Mouse (Mus musculus) CH12.LX (cell line): ENCODE results near the gene Gm20388. TPM values are rescaled to one million over a fixed set of nuclear protein-coding genes. Genes with fewer than 3 reads are reported as not detected.

Experiments
- DNase-seq: peaks from one replicate; pipeline ENCODE4 v3.0.0-alpha.2; 2013; ENCODE audit errors: extremely low read depth
- H3K27ac ChIP-seq: 2 replicates; pipeline ENCODE4 v1.5.1; 2012; ENCODE audit warnings: low read depth, mild to moderate bottlenecking, control low read depth, moderate library complexity; ENCODE audit not compliant: insufficient read depth
- H3K27me3 ChIP-seq: replicated peaks from 2 replicates; pipeline ENCODE3; 2012; ENCODE audit warnings: inconsistent platforms
- H3K36me3 ChIP-seq, 2 experiments: replicated peaks in 1 of 2; 2 replicates each; pipeline versions ENCODE3 to v1.6.1; 2012; ENCODE audit warnings: inconsistent platforms in 1 of 2, low read length in 1 of 2, mild to moderate bottlenecking in 1 of 2, mixed read lengths in 1 of 2, moderate library complexity in 1 of 2; ENCODE audit not compliant: control insufficient read depth in 1 of 2, insufficient read depth in 1 of 2
- H3K4me1 ChIP-seq, 2 experiments: 2 replicates each; pipeline ENCODE4 v1.6.1; 2012; ENCODE audit warnings: inconsistent platforms in 1 of 2, moderate library complexity in 1 of 2; ENCODE audit not compliant: insufficient read depth in 2 of 2, control insufficient read depth in 1 of 2
- H3K4me2 ChIP-seq: 2 replicates; pipeline ENCODE4 v1.6.1; 2012; ENCODE audit warnings: low read depth, mild to moderate bottlenecking, control low read depth; ENCODE audit not compliant: poor library complexity, insufficient read depth, severe bottlenecking
- H3K4me3 ChIP-seq, 3 experiments: fragments of 150-350 bp in 1 of 3; sonication (generic) in 1 of 3; replicated peaks in 1 of 3; 2 replicates each; pipeline versions ENCODE3 to v1.5.1; 2011 to 2012; ENCODE audit warnings: low read depth in 2 of 3, low read length in 2 of 3, mild to moderate bottlenecking in 2 of 3, moderate library complexity in 2 of 3, control low read depth in 1 of 3, improper control_type of control experiment in 1 of 3, inconsistent platforms in 1 of 3, mixed read lengths in 1 of 3; ENCODE audit not compliant: poor library complexity in 1 of 3
- H3K79me2 ChIP-seq: replicated peaks from 2 replicates; pipeline ENCODE4 v1.6.1; 2012; ENCODE audit warnings: mild to moderate bottlenecking, moderate library complexity; ENCODE audit not compliant: control insufficient read depth, poor library complexity, insufficient read depth, severe bottlenecking; ENCODE audit errors: extremely low read depth
- H3K9ac ChIP-seq: 2 replicates; pipeline ENCODE4 v1.6.1; 2012; ENCODE audit warnings: low read depth, mild to moderate bottlenecking, control low read depth, moderate library complexity; ENCODE audit not compliant: insufficient read depth
- H3K9me3 ChIP-seq: replicated peaks from 2 replicates; pipeline ENCODE3; 2012; ENCODE audit warnings: low read length, inconsistent platforms, mixed read lengths
- BHLHE40 ChIP-seq: IDR thresholded peaks from 2 replicates; pipeline ENCODE4 v1.6.1; 2011; ENCODE audit warnings: mild to moderate bottlenecking, low read depth, low read length, improper control_type of control experiment
- CHD1 ChIP-seq: IDR thresholded peaks from 2 replicates; pipeline ENCODE4 v1.6.1; 2012; ENCODE audit warnings: low read depth, low read length, improper control_type of control experiment, inconsistent platforms
- CHD2 ChIP-seq: IDR thresholded peaks from 2 replicates; pipeline ENCODE4 v1.6.1; 2011; ENCODE audit warnings: low read length, improper control_type of control experiment
- CTCF ChIP-seq, 2 experiments: IDR thresholded peaks in 1 of 2; conservative IDR thresholded peaks in 1 of 2; 2 replicates each; pipeline ENCODE4 v1.5.1; 2011 to 2012; ENCODE audit warnings: low read depth in 2 of 2, low read length in 2 of 2, improper control_type of control experiment in 1 of 2, inconsistent platforms in 1 of 2, mild to moderate bottlenecking in 1 of 2, moderate library complexity in 1 of 2
- E2F4 ChIP-seq: IDR thresholded peaks from 2 replicates; pipeline ENCODE4 v1.6.1; 2011; ENCODE audit warnings: low read depth, low read length, improper control_type of control experiment; ENCODE audit not compliant: insufficient replicate concordance
- EP300 ChIP-seq: IDR thresholded peaks from 2 replicates; pipeline ENCODE4 v1.6.1; 2011; ENCODE audit warnings: low read length, improper control_type of control experiment
- ETS1 ChIP-seq: conservative IDR thresholded peaks from 2 replicates; pipeline ENCODE4 v1.6.1; 2012; ENCODE audit warnings: low read depth, mild to moderate bottlenecking, inconsistent platforms, low read length, improper control_type of control experiment, moderate library complexity
- GABPA ChIP-seq: IDR thresholded peaks from 2 replicates; pipeline ENCODE4 v1.6.1; 2012; ENCODE audit warnings: low read depth, low read length, improper control_type of control experiment, inconsistent platforms; ENCODE audit not compliant: insufficient replicate concordance
- IRF4 ChIP-seq: IDR thresholded peaks from 2 replicates; pipeline ENCODE4 v1.6.1; 2014; ENCODE audit warnings: low read depth, mild to moderate bottlenecking, inconsistent platforms, low read length, improper control_type of control experiment
- JUN ChIP-seq: IDR thresholded peaks from 2 replicates; pipeline ENCODE4 v1.6.1; 2011; ENCODE audit warnings: low read depth, mild to moderate bottlenecking, low read length, improper control_type of control experiment, moderate library complexity; ENCODE audit not compliant: insufficient read depth
- JUND ChIP-seq: conservative IDR thresholded peaks from 2 replicates; pipeline ENCODE4 v1.6.1; 2011; ENCODE audit warnings: low read depth, low read length, improper control_type of control experiment
- KAT2A ChIP-seq: IDR thresholded peaks from 2 replicates; pipeline ENCODE4 v1.6.1; 2012; ENCODE audit warnings: low read length, improper control_type of control experiment, inconsistent platforms; ENCODE audit not compliant: insufficient replicate concordance
- MAX ChIP-seq: IDR thresholded peaks from 2 replicates; pipeline ENCODE4 v1.6.1; 2011; ENCODE audit warnings: low read length, improper control_type of control experiment
- MAZ ChIP-seq: IDR thresholded peaks from 2 replicates; pipeline ENCODE4 v1.6.1; 2012; ENCODE audit warnings: low read depth, mild to moderate bottlenecking, inconsistent platforms, low read length, improper control_type of control experiment, moderate library complexity
- MEF2A ChIP-seq: IDR thresholded peaks from 2 replicates; pipeline ENCODE4 v1.6.1; 2014; ENCODE audit warnings: low read depth, mild to moderate bottlenecking, inconsistent platforms, low read length, improper control_type of control experiment, borderline replicate concordance
- MYC ChIP-seq: IDR thresholded peaks from 2 replicates; pipeline ENCODE4 v1.6.1; 2011; ENCODE audit warnings: low read depth, mild to moderate bottlenecking, improper control_type of control experiment, low read length
- NELFE ChIP-seq: IDR thresholded peaks from 2 replicates; pipeline ENCODE4 v1.6.1; 2011; ENCODE audit warnings: low read depth, low read length, improper control_type of control experiment
- NRF1 ChIP-seq: IDR thresholded peaks from 2 replicates; pipeline ENCODE4 v1.6.1; 2014; ENCODE audit warnings: low read depth, mild to moderate bottlenecking, inconsistent platforms, low read length, improper control_type of control experiment, moderate library complexity
- POLR2A ChIP-seq: IDR thresholded peaks from 2 replicates; pipeline ENCODE4 v1.6.1; 2011; ENCODE audit warnings: low read depth, mild to moderate bottlenecking, improper control_type of control experiment, low read length
- POLR2AphosphoS2 ChIP-seq: IDR thresholded peaks from 2 replicates; pipeline ENCODE4 v1.6.1; 2011; ENCODE audit warnings: low read depth, low read length, improper control_type of control experiment
- RAD21 ChIP-seq: IDR thresholded peaks from 2 replicates; pipeline ENCODE4 v1.6.1; 2011; ENCODE audit warnings: low read depth, mild to moderate bottlenecking, low read length, improper control_type of control experiment, moderate library complexity
- RCOR1 ChIP-seq: conservative IDR thresholded peaks from 2 replicates; pipeline ENCODE4 v1.6.1; 2012; ENCODE audit warnings: low read depth, mild to moderate bottlenecking, inconsistent platforms, low read length, improper control_type of control experiment
- SIN3A ChIP-seq: IDR thresholded peaks from 2 replicates; pipeline ENCODE4 v1.6.1; 2012; ENCODE audit warnings: low read length, improper control_type of control experiment, inconsistent platforms
- SMC3 ChIP-seq: IDR thresholded peaks from 2 replicates; pipeline ENCODE4 v1.6.1; 2011; ENCODE audit warnings: low read depth, low read length, improper control_type of control experiment
- TBP ChIP-seq: conservative IDR thresholded peaks from 2 replicates; pipeline ENCODE4 v1.6.1; 2011; ENCODE audit warnings: low read depth, low read length, improper control_type of control experiment
- TCF12 ChIP-seq: IDR thresholded peaks from 2 replicates; pipeline ENCODE4 v1.6.1; 2014; ENCODE audit warnings: low read depth, mild to moderate bottlenecking, inconsistent platforms, low read length, improper control_type of control experiment
- UBTF ChIP-seq: IDR thresholded peaks from 2 replicates; pipeline ENCODE4 v1.6.1; 2012; ENCODE audit warnings: low read depth, mild to moderate bottlenecking, inconsistent platforms, low read length, improper control_type of control experiment, moderate library complexity
- ZC3H11A ChIP-seq: IDR thresholded peaks from 2 replicates; pipeline ENCODE4 v1.6.1; 2012; ENCODE audit warnings: low read depth, mild to moderate bottlenecking, inconsistent platforms, low read length, improper control_type of control experiment
- ZKSCAN1 ChIP-seq: IDR thresholded peaks from 2 replicates; pipeline ENCODE4 v1.6.1; 2012; ENCODE audit warnings: low read depth, inconsistent platforms, low read length, improper control_type of control experiment, borderline replicate concordance
- ZMIZ1 ChIP-seq: IDR thresholded peaks from 2 replicates; pipeline ENCODE4 v1.6.1; 2012; ENCODE audit warnings: low read depth, mild to moderate bottlenecking, inconsistent platforms, low read length, improper control_type of control experiment
- ZNF384 ChIP-seq: IDR thresholded peaks from 2 replicates; pipeline ENCODE4 v1.6.1; 2012; ENCODE audit warnings: low read depth, low read length, improper control_type of control experiment, inconsistent platforms
- dilution Hi-C: fragments of 300-500 bp; cut with MboI; formaldehyde crosslinking; loops from 2 replicates; pipeline ENCODE4 v1.14.3; 2020; ENCODE audit warnings: low sequenced_read_pairs; ENCODE audit not compliant: extremely low pct_unique_long_range_greater_than_20kb, extremely low pct_ligation_motif_present
- in situ Hi-C: fragments of 300-500 bp; cut with MboI; formaldehyde crosslinking; loops from 3 replicates; pipeline ENCODE4 v1.14.3; 2019; ENCODE audit warnings: low sequenced_read_pairs, low pct_ligation_motif_present, low pct_unique_long_range_greater_than_20kb, mixed read lengths
- polyA plus RNA-seq: library from polyadenylated mRNA; unstranded; fragments of >175 nt; gene quantifications from 2 replicates; pipeline ENCODE4 v1.2.1, GENCODE M21; 2012; ENCODE audit warnings: low read depth; ENCODE audit not compliant: insufficient read length
- total RNA-seq, 2 experiments: library from RNA; depleted of rRNA; stranded (reverse); fragments of 300-350 nt in 1 of 2; fragments of >200 nt in 1 of 2; gene quantifications; 2 replicates each; pipeline ENCODE4 v1.2.3; 2012 to 2014

Gene Gm20388
- total and polyA plus RNA-seq, 3 experiments: 14.8 to 26.3 (median 22.2) TPM

DNA sequence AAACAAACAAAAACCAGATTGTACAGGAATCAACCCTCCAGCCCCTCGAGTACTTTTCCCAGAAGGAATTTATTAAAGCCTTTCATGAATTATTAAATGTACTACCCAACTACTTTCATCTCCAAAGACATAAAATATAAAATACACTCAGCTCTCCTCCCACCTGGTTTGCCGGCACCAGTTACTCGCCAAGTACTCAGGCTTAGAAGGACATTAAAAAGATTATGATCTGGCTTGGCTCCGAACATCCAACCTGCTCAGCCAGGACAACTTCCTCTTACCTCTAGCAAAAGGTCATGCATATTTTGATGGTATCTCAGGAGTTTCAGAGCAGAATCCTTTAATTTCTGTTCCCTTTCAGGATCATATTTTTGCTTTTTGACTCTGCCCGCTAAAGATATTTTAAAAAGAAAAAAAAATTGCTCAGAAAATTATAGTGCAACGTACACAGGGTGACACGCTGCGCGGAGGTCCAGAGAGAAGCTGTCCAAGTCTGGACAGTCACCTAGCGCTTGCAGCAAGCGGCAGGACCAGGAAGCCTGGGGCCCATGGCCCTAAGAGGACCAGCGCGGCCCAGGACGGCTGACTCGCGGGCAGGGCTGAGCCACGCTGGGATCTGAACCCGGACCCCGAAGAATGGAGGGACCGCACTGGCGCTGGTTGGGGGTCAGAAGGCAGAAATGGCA, 3407.3 kb downstream of the Gm20388 start:
- Histone ChIP-seq H3K9ac (peak overlapping the region; percentile 53), H3K4me3 (peak overlapping the region; percentile 63 to 69 (median 69)), H3K4me1 (peaks cover 4 to 13% of the 10 kb centered on the region in 2 experiments; a peak in 2 of 4 replicates), H3K4me2 (peak overlapping the region; percentile 86), H3K27ac (no peak overlapping the region), H3K79me2 (0 out of 2 replicates have a peak, but pooled peaks cover 5% of the 10 kb centered on the region), H3K36me3 (peaks cover 0 to 21% of the 10 kb centered on the region in 2 experiments), H3K9me3 (no peaks in the 10 kb centered on the region), H3K27me3 (peaks cover 4% of the 10 kb centered on the region)
- dilution Hi-C loops (no loop called here), in situ Hi-C loops (no loop called here)
- TF ChIP-seq CHD1: 0 out of 2 replicates have a peak, but pooled peaks have one; percentile 0
- TF ChIP-seq RAD21: no peak
- no peak for DNase-seq

DNA sequence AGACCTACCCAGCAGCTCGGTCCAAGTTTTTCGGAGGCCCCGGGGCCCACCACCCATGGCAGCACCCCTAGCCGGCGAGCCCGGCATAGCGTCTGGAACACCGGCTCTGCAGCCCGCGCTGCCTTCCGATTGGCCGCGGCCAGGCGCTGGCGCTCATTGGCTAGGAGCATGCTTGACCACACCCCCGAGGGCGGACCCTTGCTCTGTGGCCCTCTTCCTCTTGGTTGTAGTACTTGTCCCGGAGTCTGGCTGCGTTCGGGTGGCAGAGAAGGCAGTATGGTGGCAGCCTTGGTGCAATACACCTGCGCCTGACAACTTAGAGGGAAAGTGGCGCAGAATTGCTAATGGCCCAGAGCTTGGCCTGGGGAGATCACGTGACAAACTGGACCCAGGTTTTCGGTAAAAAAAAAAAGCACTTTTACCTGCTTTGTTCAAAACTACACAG, 3407.8 kb downstream of the Gm20388 start, which contains the start of gene Fanca:
Fanca (minus strand) TSS at position 110 of the 445 bp plus-strand sequence.
- dilution Hi-C loops: no loop called here
- TF ChIP-seq ZMIZ1: peak; percentile 92
- TF ChIP-seq UBTF: no peak
- no peak for TF ChIP-seq EP300
- no peak for TF ChIP-seq SMC3
- TF ChIP-seq NELFE: peak; percentile 94
- TF ChIP-seq MAZ: no peak
- peak; percentile 76 for TF ChIP-seq TCF12
- no peak for TF ChIP-seq ZC3H11A
- no peak for TF ChIP-seq JUN
- TF ChIP-seq RCOR1: no peak
- no peak for TF ChIP-seq JUND
- TF ChIP-seq CTCF (conservative IDR thresholded peaks at IDR 0.05 in 1 of 2, IDR thresholded peaks at IDR 0.05 in 1 of 2; ENCODE audit: low read depth in 2 of 2, low read length in 2 of 2): peak in 1 of 2 experiments; percentile 34; a peak in 1 of 4 replicates
- TF ChIP-seq KAT2A: no peak
- TF ChIP-seq CHD1: peak; percentile 64; the same call in 1 of the 2 replicates
- TF ChIP-seq POLR2A: peak; percentile 96
- TF ChIP-seq ZNF384: 0 out of 2 replicates have a peak, but pooled peaks have one; percentile 44
- TF ChIP-seq ETS1: no peak
- TF ChIP-seq MAX: peak; percentile 70
- TF ChIP-seq MYC: no peak
- TF ChIP-seq IRF4: no peak
- TF ChIP-seq SIN3A: peak; percentile 79; the same call in 1 of the 2 replicates
- no peak for TF ChIP-seq CHD2
- peak; percentile 64 for TF ChIP-seq TBP
- peak; percentile 87; the same call in 1 of the 2 replicates for TF ChIP-seq E2F4
- no peak for TF ChIP-seq ZKSCAN1
- no peak for TF ChIP-seq GABPA
- peak; percentile 60 for TF ChIP-seq BHLHE40
- no peak for TF ChIP-seq MEF2A
- peak; percentile 77; the same call in 1 of the 2 replicates for TF ChIP-seq POLR2AphosphoS2
- peak; percentile 53; the same call in 1 of the 2 replicates for TF ChIP-seq NRF1

More for the DNA sequence above, 3407.8 kb downstream of the Gm20388 start, which contains the start of gene Fanca:
- in situ Hi-C loops: no loop called here
- H3K27me3 ChIP-seq: peaks cover 4% of the 10 kb centered on the region
- DNase-seq: peak; percentile 97
- H3K4me1 ChIP-seq: peaks cover 4 to 17% of the 10 kb centered on the region in 2 experiments; a peak in 2 of 4 replicates
- no peaks in the 10 kb centered on the region for H3K9me3 ChIP-seq
- peak within 1 kb of the TSS; percentile 86 for H3K4me2 ChIP-seq
- H3K9ac ChIP-seq: peak within 1 kb of the TSS; percentile 53
- peak within 1 kb of the TSS; percentile 63 to 69 (median 69) for H3K4me3 ChIP-seq
- H3K27ac ChIP-seq: no peak within 1 kb of the TSS; the same call in 1 of the 2 replicates
- peaks cover 0 to 16% of the 10 kb centered on the region in 2 experiments for H3K36me3 ChIP-seq
- H3K79me2 ChIP-seq: 0 out of 2 replicates have a peak, but pooled peaks cover 5% of the 10 kb centered on the region
